Mouse (Mus musculus): Measurements from ENCODE around the gene Wdr70.
"Not testable (repeated sequence)": the region's sequence is repeated elsewhere in the genome, so short reads cannot be mapped to it uniquely, and the experiment has no call there.

Gene Wdr70

DNA sequence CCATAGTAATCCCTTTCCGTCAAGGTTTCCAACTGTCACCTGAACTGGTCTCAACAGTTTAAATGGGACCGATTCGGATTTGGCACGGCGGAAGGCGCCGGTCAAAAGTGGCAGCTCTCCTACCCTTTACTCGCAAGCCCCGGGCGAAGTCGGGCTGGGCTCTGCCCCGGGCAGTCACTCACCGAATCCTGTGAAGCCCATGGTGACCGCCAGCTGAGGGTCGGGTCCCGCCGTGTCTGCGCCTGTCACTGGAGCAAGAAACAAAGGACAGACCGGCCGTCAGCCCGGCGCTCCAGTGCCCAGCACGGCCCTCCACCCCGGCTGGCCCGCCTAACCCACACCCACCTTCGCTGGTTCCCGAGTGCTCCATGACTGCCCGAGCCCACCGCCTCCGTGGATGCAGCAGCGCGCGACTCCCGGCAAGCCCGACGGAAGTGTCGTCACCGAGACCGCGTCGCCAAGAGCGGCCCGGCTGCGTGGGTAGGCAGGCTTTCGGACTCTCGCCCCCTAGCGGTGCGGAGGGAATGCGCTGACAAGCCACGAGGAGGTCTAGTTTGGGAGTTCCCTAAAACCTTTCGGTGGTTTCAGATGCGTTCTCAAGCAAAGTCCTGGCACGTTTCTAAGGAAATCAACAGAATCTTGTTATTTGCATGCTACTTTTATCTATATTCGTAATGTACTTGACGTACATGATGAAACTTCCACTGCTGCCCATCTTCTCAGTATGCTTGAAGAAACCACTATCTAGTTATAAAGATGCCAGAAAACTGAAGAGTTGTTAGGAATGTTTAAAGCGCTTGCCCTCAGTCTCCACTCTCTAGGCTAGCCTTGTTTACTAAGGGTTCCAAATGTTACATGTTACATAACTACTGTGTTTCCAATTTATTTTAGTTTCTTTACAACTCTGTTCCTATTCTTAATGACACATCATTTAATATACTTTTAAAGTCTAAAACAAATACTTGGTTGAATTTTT, at the start of gene Wdr70:
Gene Wdr70 (minus strand): TSS at position 436 of the 976 bp plus-strand sequence.
- DNase-seq (ENCODE audit: low read depth, low spot score) = peak; percentile 94

DNA sequence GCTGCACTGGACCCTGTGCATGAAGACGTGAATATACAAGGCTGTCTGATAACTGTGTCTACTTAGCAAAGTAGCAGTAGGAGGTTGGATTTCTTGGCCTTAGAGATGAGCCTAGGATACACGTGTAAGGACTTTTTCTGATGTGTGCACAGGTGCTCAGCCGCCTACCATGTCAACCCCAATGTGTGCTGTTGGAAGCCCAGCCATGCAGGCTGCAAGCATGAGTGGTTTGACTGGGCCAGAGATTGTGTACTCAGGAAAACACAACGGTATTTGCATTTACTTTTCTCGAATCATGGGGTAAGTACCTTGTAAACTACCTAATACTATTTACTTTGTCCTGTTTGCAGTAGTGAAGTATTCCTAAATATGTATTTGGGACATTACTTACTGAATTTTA, 36.6 kb upstream of the Wdr70 start:
- no peak for DNase-seq (ENCODE audit: low read depth, low spot score)

DNA sequence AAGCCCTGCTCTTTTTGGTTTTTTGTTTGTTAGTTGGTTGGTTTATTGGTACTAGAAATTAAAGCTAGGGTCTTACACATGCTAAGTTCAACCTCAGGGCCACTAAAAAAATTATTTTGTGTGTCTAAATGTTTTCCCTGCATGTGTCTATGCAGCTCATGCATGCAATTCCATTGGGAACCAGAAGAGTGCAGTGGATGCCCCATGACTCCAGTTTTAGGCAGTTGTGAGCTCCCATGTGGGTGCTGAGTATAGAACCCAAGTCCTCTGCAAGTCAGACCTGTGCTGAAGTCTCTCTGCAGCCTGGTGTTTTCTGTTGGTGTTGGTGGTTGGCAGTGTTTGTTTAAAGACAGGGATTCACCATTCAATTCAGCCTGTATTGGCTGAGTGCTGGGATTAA, 32.8 kb upstream of the Wdr70 start:
- DNase-seq (ENCODE audit: low read depth, low spot score) = no peak

GRCm38 (mm10) chr15:8131268-8131667, 32.3 kb upstream of the Wdr70 start:
- DNase-seq (ENCODE audit: low read depth, low spot score) = no peak

DNA sequence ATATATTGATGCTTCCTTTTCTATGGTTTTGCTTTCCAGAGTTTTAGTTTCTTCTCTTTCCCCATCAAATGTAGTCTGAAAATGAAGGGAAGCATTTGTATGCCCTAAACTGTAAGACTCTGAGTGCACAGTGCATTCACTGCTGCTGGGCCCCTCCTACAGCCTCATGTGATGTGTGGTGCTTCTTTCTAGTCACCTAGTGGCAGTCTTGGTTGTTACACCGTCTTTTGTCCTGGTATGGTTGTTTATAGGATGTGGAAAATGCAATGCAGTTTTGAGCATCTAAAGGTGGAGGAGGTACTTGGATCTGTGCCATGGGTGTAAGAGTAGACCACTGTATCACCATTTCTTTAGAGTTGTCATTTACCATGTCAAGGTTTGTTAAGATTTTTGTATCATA, 30.3 kb upstream of the Wdr70 start:
- DNase-seq (ENCODE audit: low read depth, low spot score) = no peak

DNA sequence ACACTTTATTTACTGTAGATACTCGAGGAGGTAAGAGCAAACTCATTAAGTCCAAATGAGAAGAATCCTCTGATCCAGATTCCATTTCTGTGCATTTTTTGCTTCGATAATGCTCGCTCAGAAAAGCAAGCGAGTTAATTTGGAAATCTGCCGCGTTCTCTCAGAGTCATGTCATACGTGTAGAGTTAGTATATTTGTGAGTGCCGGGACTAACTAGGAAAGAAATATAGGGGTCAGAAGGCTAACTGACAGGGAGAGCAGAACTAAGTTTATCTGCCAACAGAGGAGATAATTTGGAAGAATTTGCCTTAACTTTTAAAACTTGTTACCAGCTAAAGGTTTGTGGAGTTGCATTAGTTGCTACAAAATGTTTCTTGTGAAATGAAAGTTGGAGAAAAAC, 10.8 kb upstream of the Wdr70 start:
- no peak for DNase-seq (ENCODE audit: low read depth, low spot score)

- peak; percentile 96 for DNase-seq (ENCODE audit: low read depth, low spot score)
Observed at GRCm38 (mm10) chr15:8108966-8109743, 10.1 kb upstream of the Wdr70 start, which contains the start of gene Nup155. Gene Nup155 (plus strand): TSS chr15:8109273.

GRCm38 (mm10) chr15:8108360-8108965, 9.5 kb upstream of the Wdr70 start:
- DNase-seq (ENCODE audit: low read depth, low spot score) = no peak

GRCm38 (mm10) chr15:8101975-8102542, 3.0 kb upstream of the Wdr70 start:
- DNase-seq (ENCODE audit: low read depth, low spot score) = not testable (repeated sequence)

DNA sequence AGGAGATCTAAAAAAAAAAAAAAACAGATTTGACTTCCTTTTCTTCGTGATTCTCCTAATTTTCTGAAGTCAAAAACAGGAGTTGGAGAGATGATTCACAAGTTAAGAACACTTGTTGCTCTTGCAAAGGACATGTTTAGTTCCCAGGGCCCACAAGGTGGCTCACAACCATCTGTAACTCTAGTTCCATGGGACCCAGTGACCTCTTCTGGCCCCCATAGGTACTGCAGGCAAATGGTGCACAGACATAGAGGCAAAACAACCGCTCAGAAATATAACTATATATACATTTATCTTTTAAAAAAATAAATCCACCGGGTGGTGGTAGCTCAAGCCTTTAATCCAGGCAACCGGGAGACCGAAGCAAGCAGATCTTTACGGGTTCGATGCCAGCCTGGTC, 1.2 kb downstream of the Wdr70 start:
- DNase-seq (ENCODE audit: low read depth, low spot score) = no peak

DNA sequence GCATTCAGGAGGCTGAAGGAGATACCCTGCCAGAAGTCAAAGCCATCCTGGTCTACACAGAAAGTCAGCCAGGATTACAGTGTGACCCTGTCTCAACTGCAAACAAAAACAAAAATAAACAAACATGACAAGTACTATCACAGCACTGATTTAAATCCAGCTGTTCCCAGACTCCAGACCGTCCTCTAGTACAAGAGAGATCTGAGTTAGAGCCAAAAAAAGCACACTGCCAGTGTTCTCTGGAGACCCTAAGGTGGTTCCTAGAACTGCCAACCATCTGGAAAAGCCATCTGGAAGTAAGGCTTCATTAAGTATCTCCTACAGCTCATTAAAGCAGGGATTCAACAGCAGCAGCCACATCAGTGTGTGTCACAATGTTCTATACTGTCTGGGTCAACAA, 6.3 kb downstream of the Wdr70 start:
- not testable (repeated sequence) for DNase-seq (ENCODE audit: low read depth, low spot score)

DNA sequence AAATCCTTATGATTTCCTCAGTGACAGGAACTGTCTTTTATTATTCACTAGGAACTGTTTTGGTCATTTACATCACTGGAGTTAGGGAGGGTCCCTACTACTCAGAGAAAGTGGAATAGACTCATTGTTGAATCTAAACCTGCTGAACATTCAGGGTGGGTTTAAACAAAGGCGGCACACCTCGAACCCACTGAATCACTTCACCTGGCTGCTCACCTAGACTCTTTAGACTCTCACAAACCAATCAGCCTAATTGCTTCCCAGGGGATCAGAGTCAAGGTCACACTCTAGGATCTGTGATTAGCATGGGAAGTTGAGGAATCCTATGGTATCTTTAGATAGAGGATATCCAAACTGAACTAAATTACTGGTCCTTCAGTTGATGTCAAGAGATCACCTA, 8.3 kb downstream of the Wdr70 start:
- DNase-seq (ENCODE audit: low read depth, low spot score) = no peak

DNA sequence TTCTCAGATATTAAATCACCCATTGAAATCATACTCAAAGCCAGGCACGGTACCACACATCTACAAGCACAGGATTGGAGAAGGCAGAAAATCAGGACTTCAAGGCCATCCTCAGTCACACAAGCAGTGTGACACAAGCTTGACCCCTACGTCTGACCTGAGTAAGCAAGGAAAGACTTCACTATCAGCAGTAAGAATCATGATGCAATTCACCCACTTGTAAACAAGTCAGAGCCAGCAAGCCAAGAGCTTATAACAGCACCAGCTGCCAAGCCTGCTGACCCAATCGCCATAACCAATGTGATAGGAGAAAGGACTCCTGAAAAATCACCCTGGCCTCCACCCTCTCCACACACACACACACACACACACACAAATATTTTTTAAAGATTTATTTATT, 10.3 kb downstream of the Wdr70 start:
- no peak for DNase-seq (ENCODE audit: low read depth, low spot score)

- DNase-seq (ENCODE audit: low read depth, low spot score) = no peak
Observed at GRCm38 (mm10) chr15:8087293-8087692, 11.7 kb downstream of the Wdr70 start.

- DNase-seq (ENCODE audit: low read depth, low spot score) = no peak
Observed at GRCm38 (mm10) chr15:8082139-8082538, 16.9 kb downstream of the Wdr70 start.

DNA sequence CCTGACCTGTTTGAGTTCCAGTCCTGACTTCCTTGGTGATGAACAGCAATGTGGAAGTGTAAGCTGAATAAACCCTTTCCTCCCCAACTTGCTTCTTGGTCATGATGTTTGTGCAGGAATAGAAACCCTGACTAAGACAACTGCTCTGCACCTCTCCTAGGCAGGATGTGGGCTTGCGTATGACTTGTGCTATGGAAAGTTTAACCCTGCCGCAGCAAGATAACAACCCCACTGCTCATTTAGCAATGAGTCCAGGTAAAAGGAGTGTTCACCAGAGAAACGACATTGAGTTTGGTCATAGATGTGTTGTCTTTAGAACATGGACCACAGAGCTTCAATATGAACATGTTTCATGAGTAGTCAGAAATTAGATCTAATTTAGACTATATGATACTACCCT, 25.9 kb downstream of the Wdr70 start:
- DNase-seq (ENCODE audit: low read depth, low spot score) = not testable (repeated sequence)

DNA sequence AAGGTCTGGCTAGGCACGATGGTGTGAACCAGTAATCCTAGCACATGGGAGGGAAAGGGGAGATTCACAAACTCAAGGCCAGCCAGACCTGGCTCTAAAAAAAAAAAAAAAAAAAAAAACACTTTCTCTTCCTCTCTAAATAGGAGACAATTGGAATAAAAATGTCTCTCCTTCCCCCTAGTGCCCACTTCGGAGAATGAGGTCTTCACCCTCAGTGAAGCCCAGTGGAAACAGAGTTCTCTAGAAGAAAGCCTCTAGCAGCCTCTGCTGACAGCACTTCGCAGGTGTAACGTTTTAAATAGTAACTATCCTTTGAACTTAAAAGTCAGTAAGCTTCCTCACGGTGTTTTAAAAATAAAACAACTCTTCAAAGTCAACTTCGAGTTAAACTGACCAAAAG, 33.8 kb downstream of the Wdr70 start:
- no peak for DNase-seq (ENCODE audit: low read depth, low spot score)

DNA sequence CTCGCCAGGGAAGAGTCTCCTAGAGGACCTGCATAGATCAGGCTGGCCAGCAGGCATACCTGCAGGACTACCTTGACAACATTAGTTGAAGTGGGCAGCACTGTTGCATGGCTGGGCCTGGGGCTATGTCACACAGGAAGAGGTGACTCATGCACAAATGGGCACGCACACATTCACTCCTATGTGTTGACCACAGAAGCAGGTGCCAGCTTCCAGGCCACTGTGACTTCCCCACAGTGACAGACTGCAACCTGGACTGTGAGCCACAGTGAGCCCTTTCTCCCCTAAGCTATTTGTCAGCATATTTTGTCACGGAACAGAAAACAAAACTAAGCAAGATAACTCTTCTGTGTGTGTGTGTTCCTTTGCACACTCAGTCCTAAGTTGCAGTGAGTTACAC, 47.8 kb downstream of the Wdr70 start:
- DNase-seq (ENCODE audit: low read depth, low spot score) = no peak

DNA sequence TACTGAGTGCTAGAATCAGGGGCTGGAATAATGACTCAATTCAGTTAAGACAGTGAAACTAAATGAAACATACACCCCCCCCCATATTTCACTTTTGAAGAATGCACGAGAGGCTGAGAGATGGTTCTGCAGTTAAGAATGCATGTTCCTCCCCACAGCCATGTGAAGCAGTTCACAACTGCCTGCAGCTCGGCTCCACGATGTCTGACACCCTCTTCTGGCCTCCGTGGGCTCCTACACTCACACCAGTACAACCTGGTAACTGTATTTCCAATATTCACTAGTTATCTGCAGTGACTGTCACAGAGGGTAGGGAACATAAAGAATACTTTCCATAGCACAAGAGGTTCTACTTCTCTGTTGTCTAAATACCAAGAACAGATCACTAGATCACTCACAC, 59.2 kb downstream of the Wdr70 start:
- no peak for DNase-seq (ENCODE audit: low read depth, low spot score)

GRCm38 (mm10) chr15:8038457-8038856, 60.6 kb downstream of the Wdr70 start:
- DNase-seq (ENCODE audit: low read depth, low spot score) = no peak

DNA sequence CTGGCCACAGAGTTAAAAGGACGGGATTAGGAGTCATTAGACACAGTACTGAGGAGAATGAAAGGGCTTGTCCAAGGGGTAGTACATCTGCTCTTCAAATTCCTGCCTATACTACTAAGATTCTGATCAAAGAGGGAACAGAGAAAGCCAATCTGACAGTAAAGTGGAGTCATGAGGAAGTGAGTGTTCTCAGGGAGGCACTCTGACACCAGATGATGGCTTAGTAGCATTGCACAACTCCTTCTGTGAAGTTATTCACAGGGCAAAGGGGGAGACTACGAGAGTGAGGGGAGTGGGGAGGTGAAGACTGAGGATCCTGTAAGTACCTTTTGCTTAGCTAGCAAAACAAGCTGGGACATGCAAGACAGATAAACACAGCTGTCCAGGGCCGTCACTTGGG, 61.2 kb downstream of the Wdr70 start:
- no peak for DNase-seq (ENCODE audit: low read depth, low spot score)

- no peak for DNase-seq (ENCODE audit: low read depth, low spot score)
Observed at GRCm38 (mm10) chr15:8031211-8031610, 67.8 kb downstream of the Wdr70 start.

Measured in telencephalon, adult 2 months (tissue).